Mouse (Mus musculus): ENCODE measurements around the gene Sirt3. TPM values are rescaled to one million over a fixed set of nuclear protein-coding genes. Genes with fewer than 3 reads are reported as not detected.

The Sirt3 gene
- polyA plus RNA-seq, 1 experiment from 2014 or later = 25.7 TPM

DNA sequence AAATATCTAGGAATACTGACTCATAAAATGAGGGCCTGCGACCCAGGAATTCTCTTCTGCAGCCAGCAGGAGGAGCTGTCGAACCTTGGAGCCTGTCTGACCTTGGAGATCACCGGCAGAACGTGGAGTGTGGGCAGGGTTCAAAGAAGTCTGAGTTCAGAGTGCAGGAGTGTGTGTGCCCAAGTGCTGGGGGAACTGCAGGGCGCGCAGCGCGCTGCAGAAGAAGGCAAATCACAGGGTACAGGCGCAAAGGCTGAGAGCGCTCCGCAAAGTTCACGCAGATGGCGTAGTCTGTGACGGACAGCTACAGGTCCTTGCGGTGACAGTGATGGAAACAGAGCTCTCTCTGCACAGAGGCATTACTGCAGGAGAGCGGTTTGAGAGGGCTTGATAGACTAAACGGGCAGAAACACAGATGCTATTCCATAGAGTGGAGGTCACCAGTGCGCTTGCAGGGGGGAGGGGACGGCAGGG lies 26.6 kb upstream of the Sirt3 start:
- 2% methylated on average over 19 of the region's 19 CpGs for WGBS
- H3K4me2 ChIP-seq = peak overlapping the region; percentile 86
- no peaks in the 10 kb centered on the region for H3K27me3 ChIP-seq (replicated peaks)
- peak overlapping the region; percentile 43 for H3K4me3 ChIP-seq (replicated peaks)
- no peaks in the 10 kb centered on the region for H3K9me3 ChIP-seq
- H3K4me1 ChIP-seq = peaks cover 5% of the 10 kb centered on the region; the same call in 1 of the 2 replicates
- no peak overlapping the region; the same call in 1 of the 2 replicates for H3K9ac ChIP-seq
- no peaks in the 10 kb centered on the region for H3K36me3 ChIP-seq
- peak; percentile 68 for ATAC-seq (ENCODE audit: insufficient read depth, low FRiP score, low read depth)
- H3K27ac ChIP-seq = no peak overlapping the region

GRCm38 (mm10) chr7:140908181-140908580 lies 26.1 kb upstream of the Sirt3 start:
- no peak overlapping the region for H3K4me2 ChIP-seq
- no peak for ATAC-seq (ENCODE audit: insufficient read depth, low FRiP score, low read depth)
- 39% methylated on average over 7 of the region's 7 CpGs for WGBS
- no peaks in the 10 kb centered on the region for H3K27me3 ChIP-seq (replicated peaks)
- no peak overlapping the region for H3K9ac ChIP-seq
- peaks cover 5% of the 10 kb centered on the region; the same call in 1 of the 2 replicates for H3K4me1 ChIP-seq
- no peak overlapping the region for H3K4me3 ChIP-seq (replicated peaks)
- H3K36me3 ChIP-seq = no peaks in the 10 kb centered on the region
- no peaks in the 10 kb centered on the region for H3K9me3 ChIP-seq
- H3K27ac ChIP-seq = peak overlapping the region; percentile 3; the same call in 1 of the 2 replicates

GRCm38 (mm10) chr7:140907697-140908096 lies 25.6 kb upstream of the Sirt3 start:
- H3K4me3 ChIP-seq (replicated peaks) = no peak overlapping the region

GRCm38 (mm10) chr7:140907131-140907530 lies 25.0 kb upstream of the Sirt3 start:
- Histone ChIP-seq H3K27ac (no peak overlapping the region), H3K27me3 (replicated peaks) (no peaks in the 10 kb centered on the region), H3K9ac (no peak overlapping the region), H3K4me3 (replicated peaks) (no peak overlapping the region), H3K4me1 (peaks cover 5% of the 10 kb centered on the region; the same call in 1 of the 2 replicates), H3K36me3 (no peaks in the 10 kb centered on the region), H3K4me2 (no peak overlapping the region), H3K9me3 (no peaks in the 10 kb centered on the region)
- no peak for ATAC-seq (ENCODE audit: insufficient read depth, low FRiP score, low read depth)
- 75% methylated on average over 13 of the region's 13 CpGs for WGBS

More at GRCm38 (mm10) chr7:140907697-140908096, 25.6 kb upstream of the Sirt3 start:
- H3K36me3 ChIP-seq = no peaks in the 10 kb centered on the region
- H3K4me1 ChIP-seq = peaks cover 5% of the 10 kb centered on the region; the same call in 1 of the 2 replicates
- H3K9ac ChIP-seq = no peak overlapping the region
- WGBS = 83% methylated on average over 7 of the region's 7 CpGs
- no peak overlapping the region for H3K27ac ChIP-seq
- no peaks in the 10 kb centered on the region for H3K27me3 ChIP-seq (replicated peaks)
- no peaks in the 10 kb centered on the region for H3K9me3 ChIP-seq
- ATAC-seq (ENCODE audit: insufficient read depth, low FRiP score, low read depth) = no peak
- H3K4me2 ChIP-seq = no peak overlapping the region

- no peaks in the 10 kb centered on the region for H3K9me3 ChIP-seq
- peaks cover 5% of the 10 kb centered on the region; the same call in 1 of the 2 replicates for H3K4me1 ChIP-seq
- no peaks in the 10 kb centered on the region for H3K27me3 ChIP-seq (replicated peaks)
- H3K9ac ChIP-seq = no peak overlapping the region
- ATAC-seq (ENCODE audit: insufficient read depth, low FRiP score, low read depth) = peak; percentile 6; the same call in 1 of the 2 replicates
- H3K36me3 ChIP-seq = no peaks in the 10 kb centered on the region
- H3K4me2 ChIP-seq = no peak overlapping the region
- no peak overlapping the region for H3K4me3 ChIP-seq (replicated peaks)
- 70% methylated on average over 2 of the region's 2 CpGs for WGBS
- no peak overlapping the region for H3K27ac ChIP-seq
Measured at GRCm38 (mm10) chr7:140905642-140906081, 23.6 kb upstream of the Sirt3 start.

GRCm38 (mm10) chr7:140903212-140903611 lies 21.1 kb upstream of the Sirt3 start:
- Histone ChIP-seq H3K27me3 (replicated peaks) (no peaks in the 10 kb centered on the region), H3K36me3 (0 out of 2 replicates have a peak, but pooled peaks cover 4% of the 10 kb centered on the region), H3K4me1 (no peaks in the 10 kb centered on the region), H3K9me3 (no peaks in the 10 kb centered on the region), H3K27ac (no peak overlapping the region), H3K4me3 (replicated peaks) (no peak overlapping the region), H3K9ac (no peak overlapping the region), H3K4me2 (no peak overlapping the region)
- 26% methylated on average over 13 of the region's 13 CpGs for WGBS
- 0 out of 2 replicates have a peak, but pooled peaks have one; percentile 6 for ATAC-seq (ENCODE audit: insufficient read depth, low FRiP score, low read depth)

- Histone ChIP-seq H3K4me2 (no peak overlapping the region), H3K27ac (no peak overlapping the region), H3K36me3 (peaks cover 13% of the 10 kb centered on the region), H3K27me3 (replicated peaks) (no peaks in the 10 kb centered on the region), H3K4me3 (replicated peaks) (no peak overlapping the region), H3K9ac (no peak overlapping the region), H3K4me1 (no peaks in the 10 kb centered on the region), H3K9me3 (no peaks in the 10 kb centered on the region)
- no peak for ATAC-seq (ENCODE audit: insufficient read depth, low FRiP score, low read depth)
- 82% methylated on average over 15 of the region's 15 CpGs for WGBS
Measured at GRCm38 (mm10) chr7:140902036-140902875, 20.1 kb upstream of the Sirt3 start.

GRCm38 (mm10) chr7:140900220-140900619 lies 18.1 kb upstream of the Sirt3 start, which contains the start of gene Cox8b:
Gene Cox8b, minus strand, starts transcription at chr7:140900446.
- WGBS = 67% methylated on average over 10 of the region's 10 CpGs
- Histone ChIP-seq H3K27ac (no peak within 1 kb of the TSS; the same call in 1 of the 2 replicates), H3K9ac (no peak within 1 kb of the TSS; the same call in 1 of the 2 replicates)

DNA sequence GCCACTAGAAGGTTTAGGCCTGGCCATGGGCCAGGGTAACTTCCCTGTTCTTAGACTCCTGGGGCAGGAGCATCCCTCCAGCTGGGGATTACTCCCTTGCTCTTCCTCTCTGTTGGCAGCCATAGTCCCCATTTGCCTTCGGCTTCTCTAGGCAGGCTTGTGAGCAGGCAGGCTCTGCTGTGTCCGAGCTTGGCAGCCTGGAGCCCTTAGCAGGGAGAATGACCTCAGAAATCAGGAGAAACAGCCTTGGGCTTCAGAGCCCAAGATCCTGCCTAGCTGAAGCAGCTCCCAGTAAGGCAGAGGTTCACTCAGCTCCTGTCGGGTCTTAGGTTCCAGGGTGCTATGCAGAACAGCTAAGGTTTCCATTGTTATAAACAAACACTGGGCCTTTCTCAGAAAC lies 17.0 kb upstream of the Sirt3 start:
- peaks cover 29% of the 10 kb centered on the region for H3K36me3 ChIP-seq
- no peak overlapping the region for H3K27ac ChIP-seq
- no peaks in the 10 kb centered on the region for H3K9me3 ChIP-seq
- H3K4me1 ChIP-seq = no peaks in the 10 kb centered on the region
- H3K9ac ChIP-seq = no peak overlapping the region; the same call in 1 of the 2 replicates
- no peaks in the 10 kb centered on the region for H3K27me3 ChIP-seq (replicated peaks)
- ATAC-seq (ENCODE audit: insufficient read depth, low FRiP score, low read depth) = no peak
- H3K4me3 ChIP-seq (replicated peaks) = no peak overlapping the region
- no peak overlapping the region for H3K4me2 ChIP-seq
- WGBS = 67% methylated on average over 3 of the region's 3 CpGs

More at GRCm38 (mm10) chr7:140900220-140900619, 18.1 kb upstream of the Sirt3 start, which contains the start of gene Cox8b:
- Histone ChIP-seq H3K4me1 (no peaks in the 10 kb centered on the region), H3K4me2 (no peak within 1 kb of the TSS), H3K27me3 (replicated peaks) (no peaks in the 10 kb centered on the region), H3K9me3 (no peaks in the 10 kb centered on the region), H3K36me3 (peaks cover 22% of the 10 kb centered on the region), H3K4me3 (replicated peaks) (no peak within 1 kb of the TSS)
- no peak for ATAC-seq (ENCODE audit: insufficient read depth, low FRiP score, low read depth)

DNA sequence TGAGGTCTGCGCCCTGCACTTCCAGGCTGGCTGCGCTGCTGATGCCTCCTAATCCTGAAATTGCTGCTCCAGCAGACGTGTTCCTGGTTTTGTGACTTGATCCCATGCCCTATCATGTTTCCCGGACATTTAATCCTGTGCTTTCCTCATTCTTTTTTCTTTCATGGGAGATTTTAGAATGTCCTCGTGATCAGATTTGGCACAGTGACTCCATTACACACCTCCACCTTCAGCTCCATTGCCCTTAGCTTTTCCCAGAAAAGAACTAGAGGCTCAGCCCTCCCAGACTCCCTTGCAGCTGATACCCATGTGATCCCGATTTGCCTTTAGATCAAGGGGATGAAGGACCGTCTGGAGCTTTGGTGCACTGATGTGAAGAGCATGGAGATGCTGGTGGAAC lies 15.8 kb upstream of the Sirt3 start:
- no peak overlapping the region for H3K4me2 ChIP-seq
- H3K36me3 ChIP-seq = peaks cover 35% of the 10 kb centered on the region
- WGBS = 85% methylated on average over 7 of the region's 7 CpGs
- H3K27me3 ChIP-seq (replicated peaks) = no peaks in the 10 kb centered on the region
- no peaks in the 10 kb centered on the region for H3K9me3 ChIP-seq
- ATAC-seq (ENCODE audit: insufficient read depth, low FRiP score, low read depth) = no peak
- no peak overlapping the region for H3K4me3 ChIP-seq (replicated peaks)
- H3K27ac ChIP-seq = no peak overlapping the region
- no peaks in the 10 kb centered on the region for H3K4me1 ChIP-seq
- H3K9ac ChIP-seq = no peak overlapping the region

- Histone ChIP-seq H3K9ac (no peak overlapping the region), H3K9me3 (no peaks in the 10 kb centered on the region), H3K36me3 (peaks cover 50% of the 10 kb centered on the region), H3K4me2 (no peak overlapping the region), H3K27ac (no peak overlapping the region), H3K4me1 (no peaks in the 10 kb centered on the region), H3K27me3 (replicated peaks) (no peaks in the 10 kb centered on the region), H3K4me3 (replicated peaks) (no peak overlapping the region)
- no peak for ATAC-seq (ENCODE audit: insufficient read depth, low FRiP score, low read depth)
- WGBS = 91% methylated on average over 3 of the region's 3 CpGs
Measured at GRCm38 (mm10) chr7:140894611-140895010, 12.5 kb upstream of the Sirt3 start.

DNA sequence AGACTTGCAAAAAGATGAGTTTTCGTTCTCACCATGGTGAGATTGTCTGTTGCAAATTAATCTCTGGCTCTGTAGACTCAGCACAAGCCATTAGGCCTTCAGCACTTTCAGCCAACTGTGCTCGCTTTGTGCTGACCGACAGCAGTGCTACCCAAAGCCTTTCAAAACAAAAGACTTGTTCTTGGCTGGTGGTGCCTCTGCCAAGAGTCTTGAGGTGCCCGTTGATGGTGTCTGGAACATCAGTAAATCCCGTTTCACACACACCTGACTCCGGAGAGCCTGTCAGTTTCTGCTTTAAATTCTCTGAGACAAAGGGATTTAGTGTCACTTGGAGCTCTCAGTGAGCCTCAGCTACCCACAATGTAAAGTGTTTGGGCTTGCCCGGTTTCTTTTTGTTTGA lies 11.9 kb upstream of the Sirt3 start:
- Histone ChIP-seq H3K4me3 (replicated peaks) (no peak overlapping the region), H3K4me2 (no peak overlapping the region), H3K27ac (no peak overlapping the region), H3K36me3 (peaks cover 54% of the 10 kb centered on the region), H3K27me3 (replicated peaks) (no peaks in the 10 kb centered on the region), H3K9ac (no peak overlapping the region), H3K9me3 (no peaks in the 10 kb centered on the region), H3K4me1 (no peaks in the 10 kb centered on the region)
- WGBS = 87% methylated on average over 7 of the region's 7 CpGs
- ATAC-seq (ENCODE audit: insufficient read depth, low FRiP score, low read depth) = no peak
